ENCODE assay signal across 26 mouse cellular contexts in genomic region chr8:86275699-86276098, GRCm38 (mm10).
DNase-seq lines count a peak whose midpoint lies in the region; ATAC-seq and TF ChIP-seq lines count a peak whose summit lies in the region.
"Had no signal": no experiment of that assay in that cellular context is flagged by ENCODE, and none has a peak within 500 bp of the region (broad histone marks: within the 10 kb centered on the region; RNA-seq: fewer than 3 reads in every experiment).

No protein-coding gene starts in this region.

- POLR2A ChIA-PET in Patski (lab: Charles Lee) = no interaction called here

- no peaks in the 10 kb centered on the region for H3K27me3 ChIP-seq in Patski
- H3K27me3 ChIP-seq: embryonic facial prominence, embryonic 13.5 days; forebrain, embryonic 12.5 days; heart, embryonic 15.5 days; hindbrain, embryonic 13.5 days; kidney, embryonic 15.5 days; neural tube, embryonic 15.5 days; stomach, embryonic 15.5 days had no signal

- in situ Hi-C loops in Patski (cut with MboI; ENCODE audit: low pct_unique_long_range_greater_than_20kb) = no loop called here

- TF ChIP-seq CTCF in Patski (IDR thresholded peaks at IDR 0.05) = no peak

- CTCF ChIA-PET in Patski (lab: Charles Lee) = no interaction called here

- DNase-seq in frontal cortex, postnatal 36 days (ENCODE audit: low spot score in 2 of 2) = peak; percentile 45
- DNase-seq in frontal cortex, postnatal 25 days (ENCODE audit: low spot score in 2 of 2) = no peak
- DNase-seq in left cerebral cortex, adult 9 months (ENCODE audit: low spot score in 2 of 2) = peak; percentile 48 to 50
- DNase-seq in left cerebral cortex, postnatal 4 days = no peak
- DNase-seq in 3T3-L1 (ENCODE audit: low read depth, low spot score) (peak; percentile 25), Patski (ENCODE audit: low read depth, low spot score) (no peak)
- no peak for DNase-seq in urinary bladder, postnatal 25 days (ENCODE audit: low spot score)
- DNase-seq: adrenal gland, postnatal 25 days; cerebellum, adult 11 months; cerebellum, postnatal 14 days; gastrocnemius, postnatal 25 days; heart, adult 18-20 months; heart, postnatal 36 days; kidney, adult 11 months; kidney, postnatal 36 days; thymus, adult 18-20 months; thymus, postnatal 36 days had no signal

- ATAC-seq in Patski = peak; percentile 82
- ATAC-seq in CD4-positive, CD25-positive, alpha-beta regulatory T cell, adult 4 months = no peak
- ATAC-seq: lung, postnatal 0 days had no signal

- intact Hi-C loops in left cerebral cortex, postnatal 4 days (cut with DNase I) = no loop called here

Comparison
In these comparisons a context has a peak if more than half of its experiments do, and no peak if none do; other contexts are left out.
1. DNase-seq: peak in frontal cortex, postnatal 36 days (2 of 2), left cerebral cortex, adult 9 months (2 of 2) and 3T3-L1 (single experiment); none in frontal cortex, postnatal 25 days (0 of 2), left cerebral cortex, postnatal 4 days (single experiment), Patski (single experiment) and urinary bladder, postnatal 25 days (single experiment).